Mouse (Mus musculus): ENCODE data around the gene Mid2. TPM values are rescaled to one million over a fixed set of nuclear protein-coding genes. Genes with fewer than 3 reads are reported as not detected.

Gene Mid2
- polyA plus RNA-seq, 1 experiment: 14.6 TPM

Other genes with a start within 250 kb of the Mid2 start
- 57.8 and 70.9 TPM in 2 replicates for gene Prps1, start 208.0 kb upstream of the Mid2 start, polyA plus RNA-seq (2012; rRNA removed)
- 68.3 and 92.5 TPM in 2 replicates for gene Tsc22d3, start 63.9 kb upstream of the Mid2 start, polyA plus RNA-seq (2012; rRNA removed)
- not detected in 2 replicates for gene Tex13b, start 148.8 kb downstream of the Mid2 start, polyA plus RNA-seq (2012; rRNA removed)
- gene Vsig1, start 243.0 kb downstream of the Mid2 start, polyA plus RNA-seq (2012; rRNA removed): 0.04 and 0.08 TPM in 2 replicates

All from frontal cortex, adult 2 months (tissue).